Mouse (Mus musculus) embryonic facial prominence, embryonic 14.5 days (tissue): ENCODE measurements around the gene Acly. TPM values are rescaled to one million over a fixed set of nuclear protein-coding genes. Genes with fewer than 3 reads are reported as not detected.

Experiments
- ATAC-seq: fragments of 200-750 bp; cut with Nextera tagmentation; 2 replicates; pipeline ENCODE4 v1.8.0; 2017; ENCODE audit warnings: low read depth, moderate number of reproducible peaks, moderate TSS enrichment
- DNase-seq: peaks from one replicate; pipeline ENCODE4 v3.0.0-alpha.2; 2015; ENCODE audit warnings: low spot score
- H3K27ac ChIP-seq: fragments of 300-500 bp; sonication (generic); replicated peaks from 2 replicates; pipeline ENCODE4 v1.5.1; 2014; ENCODE audit warnings: low read depth, mild to moderate bottlenecking, low read length, moderate library complexity
- H3K27me3 ChIP-seq: fragments of 300-500 bp; sonication (generic); replicated peaks from 2 replicates; pipeline ENCODE4 v1.6.1; 2014; ENCODE audit warnings: low read length; ENCODE audit not compliant: control insufficient read depth, insufficient read depth
- H3K36me3 ChIP-seq: fragments of 300-500 bp; sonication (generic); 2 replicates; pipeline ENCODE4 v1.6.1; 2014; ENCODE audit warnings: low read length, mixed read lengths; ENCODE audit not compliant: control insufficient read depth, insufficient read depth
- H3K4me1 ChIP-seq: fragments of 300-500 bp; sonication (generic); 2 replicates; pipeline ENCODE4 v1.6.1; 2014; ENCODE audit warnings: antibody characterized with exemption, low read length; ENCODE audit not compliant: control insufficient read depth, insufficient read depth
- H3K4me2 ChIP-seq: fragments of 300-500 bp; sonication (generic); 2 replicates; pipeline ENCODE4 v1.6.1; 2014; ENCODE audit warnings: low read depth, mild to moderate bottlenecking, low read length, moderate library complexity, mixed read lengths
- H3K4me3 ChIP-seq: fragments of 300-500 bp; sonication (generic); 2 replicates; pipeline ENCODE4 v1.5.1; 2014; ENCODE audit warnings: low read depth, mild to moderate bottlenecking, low read length
- H3K9ac ChIP-seq: fragments of 300-500 bp; sonication (generic); 2 replicates; pipeline ENCODE4 v1.6.1; 2014; ENCODE audit warnings: low read depth, mild to moderate bottlenecking, low read length, moderate library complexity, mixed read lengths
- H3K9me3 ChIP-seq: fragments of 300-500 bp; sonication (generic); 2 replicates; pipeline ENCODE4 v1.6.1; 2016; ENCODE audit warnings: low read length; ENCODE audit not compliant: control insufficient read depth
- WGBS: fragments of 180-500 bp; shearing (Covaris S2); extraction: QIAGEN DNeasy Blood & Tissue Kit; methylation state at CpG from one replicate; pipeline ENCODE4 v1.1.7; 2014; 5-methylcytosine and 5-hydroxymethylcytosine counted together
- polyA plus RNA-seq: library from polyadenylated mRNA; unstranded; fragments of >200 nt; fragmentation: Nextera tagmentation; extraction: Ambion mirVana; gene quantifications from 2 replicates; pipeline ENCODE4 v1.2.1, GENCODE M21; 2014

Acly gene
- polyA plus RNA-seq, 1 experiment from 2014 or later: 114 TPM

DNA sequence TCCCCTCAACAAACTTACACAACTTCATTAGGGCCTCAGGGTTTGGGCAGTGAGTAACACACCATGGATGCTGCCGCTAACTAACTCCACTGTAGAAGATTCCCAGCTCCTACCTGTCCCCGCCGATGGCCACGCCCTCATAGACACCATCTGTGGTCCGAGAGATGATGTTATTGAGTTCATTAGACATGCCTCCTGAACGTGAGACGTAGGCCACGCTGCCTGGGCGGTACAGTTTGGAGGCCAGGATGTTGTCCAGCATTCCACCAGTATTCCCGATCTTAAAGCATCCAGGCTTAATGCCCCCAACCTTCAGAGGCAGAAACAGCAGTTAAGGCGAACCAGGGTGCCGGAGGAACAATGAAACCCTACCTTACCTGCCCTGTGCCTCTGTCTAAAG, 34.0 kb downstream of the Acly start:
- peaks cover 96% of the 10 kb centered on the region for H3K36me3 ChIP-seq
- no peaks in the 10 kb centered on the region for H3K4me1 ChIP-seq
- H3K4me3 ChIP-seq: no peak overlapping the region
- no peaks in the 10 kb centered on the region for H3K27me3 ChIP-seq
- H3K27ac ChIP-seq: no peak overlapping the region
- WGBS: 88% methylated on average over 12 of the region's 12 CpGs
- H3K4me2 ChIP-seq: no peak overlapping the region
- no peak for DNase-seq
- H3K9ac ChIP-seq: no peak overlapping the region
- ATAC-seq: no peak
- H3K9me3 ChIP-seq: no peaks in the 10 kb centered on the region

DNA sequence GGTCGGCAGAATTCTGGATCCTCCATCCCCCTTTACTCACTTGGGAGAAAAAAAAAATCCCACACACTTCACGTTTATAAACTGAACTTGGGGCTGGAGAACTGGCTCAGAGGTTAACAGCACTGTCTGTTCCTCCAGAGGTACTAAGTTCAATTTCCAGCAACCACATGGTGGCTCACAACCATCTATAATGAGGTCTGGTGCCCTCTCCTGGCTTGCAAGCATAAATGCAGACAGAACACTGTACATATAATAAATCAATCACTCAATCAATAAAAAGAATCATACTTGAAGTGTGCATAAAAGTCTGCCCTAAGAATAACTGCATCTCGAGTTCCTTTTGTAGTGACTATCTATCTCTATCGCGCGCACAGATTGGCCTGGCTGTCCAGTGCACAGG, 36.8 kb downstream of the Acly start:
- 88% methylated on average over 6 of the region's 6 CpGs for WGBS
- no peak overlapping the region for H3K27ac ChIP-seq
- H3K9ac ChIP-seq: no peak overlapping the region
- no peak overlapping the region for H3K4me3 ChIP-seq
- ATAC-seq: no peak
- H3K4me1 ChIP-seq: no peaks in the 10 kb centered on the region
- DNase-seq: no peak
- no peaks in the 10 kb centered on the region for H3K27me3 ChIP-seq
- H3K4me2 ChIP-seq: no peak overlapping the region
- peaks cover 90% of the 10 kb centered on the region for H3K36me3 ChIP-seq
- H3K9me3 ChIP-seq: no peaks in the 10 kb centered on the region

DNA sequence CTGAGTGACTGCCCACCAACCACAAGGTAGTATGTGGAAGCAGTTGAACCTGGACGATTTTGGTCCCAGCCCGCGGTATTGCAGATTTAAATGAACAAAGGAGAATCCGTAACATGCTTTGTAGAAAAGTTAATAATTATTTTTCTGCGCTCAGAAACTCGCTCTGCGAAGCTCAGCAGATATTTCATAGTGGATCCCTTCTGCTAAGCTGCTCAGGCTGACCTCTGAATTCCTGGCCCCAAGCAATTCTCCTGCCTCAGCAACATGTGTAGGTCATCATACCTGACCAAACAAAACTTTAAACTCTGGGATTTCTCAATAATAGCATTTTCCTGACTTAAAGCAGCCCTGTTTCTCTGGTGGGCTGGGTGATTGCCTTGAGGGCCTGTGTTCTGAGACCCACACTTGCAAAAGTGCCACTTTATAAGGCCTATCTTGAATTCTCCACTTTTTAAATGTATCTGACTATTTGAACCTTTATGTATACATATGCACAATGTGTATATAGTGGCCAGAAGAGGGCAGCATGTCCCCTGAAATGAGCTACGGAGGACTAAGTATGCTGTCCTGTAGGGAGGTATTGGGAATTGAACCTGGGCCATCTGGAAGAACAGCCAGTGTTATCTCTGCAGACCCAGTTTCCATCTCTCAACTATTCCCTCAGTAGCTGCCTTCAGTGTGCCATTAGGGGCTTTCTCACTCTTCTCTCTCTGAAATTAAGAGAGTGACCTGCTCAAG, 41.8 kb downstream of the Acly start:
- H3K27me3 ChIP-seq: no peaks in the 10 kb centered on the region
- H3K27ac ChIP-seq: no peak overlapping the region
- ATAC-seq (no peak), DNase-seq (peak; percentile 68)
- no peak overlapping the region for H3K4me3 ChIP-seq
- no peak overlapping the region for H3K9ac ChIP-seq
- no peaks in the 10 kb centered on the region for H3K9me3 ChIP-seq
- no peaks in the 10 kb centered on the region for H3K4me1 ChIP-seq
- no peak overlapping the region for H3K4me2 ChIP-seq
- H3K36me3 ChIP-seq: peaks cover 91% of the 10 kb centered on the region
- 87% methylated on average over 8 of the region's 8 CpGs for WGBS

DNA sequence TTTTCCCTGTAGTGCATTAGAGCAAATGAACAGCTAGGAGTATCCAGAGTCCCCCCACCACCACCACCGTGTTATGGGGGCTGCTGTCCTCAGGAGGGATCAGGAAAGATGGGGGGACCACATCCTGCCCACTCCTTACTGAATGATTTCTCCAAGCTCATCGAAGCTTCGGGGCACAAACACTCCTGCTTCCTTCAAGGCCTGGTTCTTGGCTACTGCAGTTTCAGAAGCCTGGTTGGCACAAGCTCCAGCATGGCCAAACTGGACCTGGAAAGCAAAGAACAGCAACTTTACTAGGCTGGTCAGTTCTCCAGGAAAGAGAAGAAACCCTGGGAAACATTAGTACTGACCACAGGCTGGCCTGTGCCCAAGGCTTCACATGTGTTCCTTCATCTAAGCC, 43.3 kb downstream of the Acly start:
- Histone ChIP-seq H3K36me3 (peaks cover 91% of the 10 kb centered on the region), H3K27me3 (no peaks in the 10 kb centered on the region), H3K9me3 (no peaks in the 10 kb centered on the region), H3K27ac (no peak overlapping the region), H3K4me1 (no peaks in the 10 kb centered on the region), H3K4me2 (no peak overlapping the region), H3K4me3 (no peak overlapping the region), H3K9ac (no peak overlapping the region)
- 94% methylated on average over 3 of the region's 3 CpGs for WGBS
- DNase-seq: no peak
- no peak for ATAC-seq

DNA sequence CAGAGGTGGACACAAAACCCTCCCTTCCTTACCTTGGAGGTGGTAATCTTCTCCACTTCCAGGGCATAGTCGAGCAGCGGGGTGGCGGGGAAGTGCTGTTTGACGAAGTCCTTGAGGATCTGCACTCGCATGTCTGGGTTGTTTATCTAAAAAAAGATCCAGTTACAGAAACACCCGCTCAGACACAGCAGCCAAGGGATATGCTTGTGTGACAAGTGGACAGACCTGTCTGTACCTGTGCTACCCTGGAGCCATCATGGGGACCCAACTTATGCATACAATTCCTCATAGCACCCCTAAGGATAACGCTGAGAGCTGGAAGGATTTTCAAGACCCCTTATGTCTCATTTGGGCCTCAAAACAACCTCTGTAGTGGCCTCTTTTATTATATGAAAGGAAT, 48.6 kb downstream of the Acly start:
- H3K4me3 ChIP-seq: no peak overlapping the region
- ATAC-seq (peak; percentile 67), DNase-seq (peak; percentile 42)
- H3K27me3 ChIP-seq: no peaks in the 10 kb centered on the region
- no peaks in the 10 kb centered on the region for H3K9me3 ChIP-seq
- 0 out of 2 replicates have a peak overlapping the region, but pooled peaks have one; percentile 21 for H3K27ac ChIP-seq
- WGBS: 78% methylated on average over 7 of the region's 7 CpGs
- H3K9ac ChIP-seq: no peak overlapping the region
- no peak overlapping the region for H3K4me2 ChIP-seq
- no peaks in the 10 kb centered on the region for H3K4me1 ChIP-seq
- peaks cover 83% of the 10 kb centered on the region for H3K36me3 ChIP-seq

DNA sequence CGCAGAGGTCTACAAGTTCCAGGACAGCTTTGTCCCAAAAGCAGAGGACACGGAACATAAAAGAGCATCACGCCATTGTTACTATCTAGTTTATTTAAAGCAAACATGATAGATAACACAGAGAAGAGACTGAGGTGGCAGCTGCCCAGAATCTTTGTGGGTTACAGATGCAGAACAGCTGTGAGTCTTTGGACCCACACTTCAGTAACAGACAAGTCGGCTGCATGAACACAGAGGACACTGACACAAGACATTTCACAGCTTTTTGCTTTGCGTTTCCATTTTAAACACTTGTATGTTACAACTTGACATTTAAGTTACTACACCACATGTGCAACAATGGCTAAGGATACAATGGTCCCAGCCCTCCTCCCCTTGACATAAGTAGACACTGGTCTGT, 51.5 kb downstream of the Acly start:
- Histone ChIP-seq H3K9me3 (no peaks in the 10 kb centered on the region), H3K27me3 (no peaks in the 10 kb centered on the region), H3K27ac (no peak overlapping the region), H3K9ac (no peak overlapping the region), H3K36me3 (peaks cover 56% of the 10 kb centered on the region), H3K4me3 (no peak overlapping the region), H3K4me1 (peaks cover 2% of the 10 kb centered on the region), H3K4me2 (no peak overlapping the region)
- DNase-seq: no peak
- no peak for ATAC-seq
- WGBS: 88% methylated on average over 5 of the region's 5 CpGs

DNA sequence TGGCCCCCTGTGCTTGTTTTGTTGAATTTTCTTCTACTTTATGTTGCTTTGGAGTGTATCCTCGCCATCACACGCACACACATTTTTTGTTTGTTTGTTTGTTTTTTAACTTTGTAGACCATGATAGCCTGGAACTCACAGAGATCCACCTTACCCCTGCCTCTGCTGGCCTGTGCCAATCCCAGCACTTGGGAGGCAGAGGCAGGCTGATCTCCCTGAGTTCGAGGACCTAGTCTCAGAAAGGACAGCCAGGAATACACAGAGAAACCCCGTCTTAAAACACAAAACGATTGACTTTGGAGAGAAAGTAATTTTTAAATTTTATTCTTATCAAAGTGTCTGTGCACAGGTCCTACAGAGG, 54.9 kb downstream of the Acly start:
- peak; percentile 13; the same call in 1 of the 2 replicates for ATAC-seq
- peak overlapping the region; percentile 32; the same call in 1 of the 2 replicates for H3K4me2 ChIP-seq
- H3K9ac ChIP-seq: peak overlapping the region; percentile 96
- peaks cover 22% of the 10 kb centered on the region for H3K36me3 ChIP-seq
- no peak for DNase-seq
- peaks cover 15% of the 10 kb centered on the region for H3K4me1 ChIP-seq
- H3K27me3 ChIP-seq: no peaks in the 10 kb centered on the region
- 36% methylated on average over 5 of the region's 5 CpGs for WGBS
- no peaks in the 10 kb centered on the region for H3K9me3 ChIP-seq
- peak overlapping the region; percentile 84; the same call in 1 of the 2 replicates for H3K27ac ChIP-seq
- peak overlapping the region; percentile 97 for H3K4me3 ChIP-seq

DNA sequence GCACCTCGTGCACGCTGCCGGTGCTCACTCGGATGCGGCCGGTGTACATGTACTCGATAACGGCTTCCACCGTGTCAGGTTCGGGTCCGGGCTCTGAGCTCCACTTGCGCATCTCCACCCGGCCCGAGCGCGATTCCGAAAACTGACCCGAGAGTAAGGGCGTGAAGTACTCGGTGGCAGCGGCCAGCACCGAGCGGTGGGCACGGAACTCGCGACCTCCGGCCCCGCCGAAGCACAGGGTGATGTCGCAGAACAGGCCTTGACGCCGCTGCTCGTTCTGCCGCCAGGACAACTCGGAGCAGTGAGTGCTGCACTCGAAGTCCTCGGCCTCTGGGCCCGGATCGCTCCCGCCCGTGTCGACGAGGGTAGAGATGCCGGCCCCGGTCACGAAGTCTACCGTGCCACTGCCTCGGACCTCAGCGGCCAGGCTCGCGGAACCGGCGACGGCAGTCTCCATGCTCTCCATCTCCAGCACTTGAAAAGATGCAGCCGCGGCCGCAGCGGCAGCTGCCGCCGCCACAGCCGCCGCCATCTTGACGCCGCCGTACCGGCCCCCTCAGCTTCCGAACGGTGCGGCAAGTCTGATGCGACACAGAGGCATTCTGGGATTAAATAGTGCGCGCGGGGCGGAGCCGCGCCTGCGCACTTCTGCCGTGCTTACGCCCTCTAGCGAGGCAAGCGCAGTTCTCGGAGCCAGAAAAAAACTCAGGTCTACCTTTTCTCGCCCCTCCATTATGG, 55.4 kb downstream of the Acly start, which contains the start of gene Klhl11:
TSS of gene Klhl11 (minus strand) at position 545 of the 738 bp plus-strand sequence.
- Histone ChIP-seq H3K27ac (peak within 1 kb of the TSS; percentile 84), H3K4me3 (peak within 1 kb of the TSS; percentile 97), H3K4me2 (peak within 1 kb of the TSS; percentile 79), H3K9me3 (no peaks in the 10 kb centered on the region), H3K4me1 (peaks cover 15% of the 10 kb centered on the region), H3K27me3 (no peaks in the 10 kb centered on the region), H3K36me3 (peaks cover 19% of the 10 kb centered on the region), H3K9ac (peak within 1 kb of the TSS; percentile 96)
- under 1% methylated on average over 40 of the region's 83 CpGs for WGBS
- DNase-seq (peak; percentile 94), ATAC-seq (peak; percentile 95)
